Mouse (Mus musculus): Measurements from ENCODE around the gene Ms4a4b. TPM values are rescaled to one million over a fixed set of nuclear protein-coding genes. Genes with fewer than 3 reads are reported as not detected.
"Not testable (repeated sequence)": the region's sequence is repeated elsewhere in the genome, so short reads cannot be mapped to it uniquely, and the experiment has no call there.

Ms4a4b gene
- total and polyA plus RNA-seq, 3 experiments, result not detected

- Histone ChIP-seq H3K79me2 (ENCODE audit: control insufficient read depth, insufficient read depth, low read length, poor library complexity) (no peaks in the 10 kb centered on the region), H3K27ac (ENCODE audit: control insufficient read depth, low read depth, low read length) (no peak overlapping the region), H3K9ac (ENCODE audit: control insufficient read depth, low read depth, low read length, poor library complexity, severe bottlenecking) (no peak overlapping the region)
These were observed 3.9 kb downstream of the Ms4a4b start for GRCm38 (mm10) chr19:11447238-11447637.

GRCm38 (mm10) chr19:11459041-11459440, 15.7 kb downstream of the Ms4a4b start:
- H3K79me2 ChIP-seq (ENCODE audit: control insufficient read depth, insufficient read depth, low read length, poor library complexity); H3K4me1 ChIP-seq (ENCODE audit: control insufficient read depth in 1 of 2, insufficient read depth in 2 of 2, low read length in 2 of 2); H3K9ac ChIP-seq (ENCODE audit: control insufficient read depth, low read depth, low read length, poor library complexity, severe bottlenecking); H3K27ac ChIP-seq (ENCODE audit: control insufficient read depth, low read depth, low read length); DNase-seq (ENCODE audit: low read depth, low spot score); H3K27me3 ChIP-seq (ENCODE audit: control insufficient read depth in 1 of 2, insufficient read depth in 2 of 2, low read length in 2 of 2); H3K4me3 ChIP-seq (ENCODE audit: control insufficient read depth in 1 of 2, insufficient read depth in 1 of 2, low read depth in 2 of 2, low read length in 2 of 2); H3K36me3 ChIP-seq (ENCODE audit: control insufficient read depth in 1 of 2, insufficient read depth in 2 of 2, low read length in 2 of 2); H3K9me3 ChIP-seq (replicated peaks; ENCODE audit: insufficient read depth, low read length): not testable (repeated sequence)

More at GRCm38 (mm10) chr19:11447238-11447637, 3.9 kb downstream of the Ms4a4b start:
- Histone ChIP-seq H3K27me3 (ENCODE audit: control insufficient read depth in 1 of 2, insufficient read depth in 2 of 2, low read length in 2 of 2) (no peaks in the 10 kb centered on the region), H3K36me3 (ENCODE audit: control insufficient read depth in 1 of 2, insufficient read depth in 2 of 2, low read length in 2 of 2) (no peaks in the 10 kb centered on the region), H3K9me3 (replicated peaks; ENCODE audit: insufficient read depth, low read length) (no peaks in the 10 kb centered on the region), H3K4me1 (ENCODE audit: control insufficient read depth in 1 of 2, insufficient read depth in 2 of 2, low read length in 2 of 2) (no peaks in the 10 kb centered on the region), H3K4me3 (ENCODE audit: control insufficient read depth in 1 of 2, insufficient read depth in 1 of 2, low read depth in 2 of 2, low read length in 2 of 2) (no peak overlapping the region)
- no peak for TF ChIP-seq POLR2AphosphoS2 (IDR thresholded peaks at IDR 0.05; ENCODE audit: low read length)
- no peak for TF ChIP-seq JUND (IDR thresholded peaks at IDR 0.05; ENCODE audit: low read depth, low read length)
- TF ChIP-seq TBP (IDR thresholded peaks at IDR 0.05; ENCODE audit: low read depth, low read length), result no peak
- TF ChIP-seq POLR2A (IDR thresholded peaks at IDR 0.05; ENCODE audit: control insufficient read depth in 1 of 2, insufficient read depth in 1 of 2, low read depth in 1 of 2, low read length in 2 of 2, poor library complexity in 1 of 2), result no peak
- no peak for TF ChIP-seq NRF1 (IDR thresholded peaks at IDR 0.05; ENCODE audit: insufficient read depth, low read depth, low read length, poor library complexity, severe bottlenecking)
- no peak for TF ChIP-seq MEF2A (IDR thresholded peaks at IDR 0.05; ENCODE audit: extremely low read depth, insufficient replicate concordance, low read depth, low read length, poor library complexity, severe bottlenecking)
- TF ChIP-seq EP300 (IDR thresholded peaks at IDR 0.05; ENCODE audit: low read depth in 1 of 2, low read length in 2 of 2), result no peak
- no peak for TF ChIP-seq NELFE (IDR thresholded peaks at IDR 0.05; ENCODE audit: low read depth, low read length)
- no peak for TF ChIP-seq CHD1 (IDR thresholded peaks at IDR 0.05; ENCODE audit: low read depth, low read length)
- no peak for TF ChIP-seq ETS1 (IDR thresholded peaks at IDR 0.05; ENCODE audit: low read depth, low read length)
- TF ChIP-seq RCOR1 (IDR thresholded peaks at IDR 0.05; ENCODE audit: low read depth, low read length), result no peak
- TF ChIP-seq MAX (IDR thresholded peaks at IDR 0.05; ENCODE audit: low read length), result no peak
- no peak for TF ChIP-seq ZMIZ1 (IDR thresholded peaks at IDR 0.05; ENCODE audit: low read depth, low read length)
- TF ChIP-seq TCF12 (IDR thresholded peaks at IDR 0.05; ENCODE audit: low read depth, low read length), result no peak
- no peak for TF ChIP-seq MYC (IDR thresholded peaks at IDR 0.05; ENCODE audit: low read depth, low read length)
- no peak for TF ChIP-seq MXI1 (IDR thresholded peaks at IDR 0.05; ENCODE audit: low read depth, low read length)
- no peak for TF ChIP-seq MYB (IDR thresholded peaks at IDR 0.05; ENCODE audit: low read depth, low read length)
- TF ChIP-seq MAFK (IDR thresholded peaks at IDR 0.05; ENCODE audit: borderline replicate concordance, low read depth, low read length), result no peak
- TF ChIP-seq ZC3H11A (IDR thresholded peaks at IDR 0.05; ENCODE audit: low read depth, low read length), result no peak
- no peak for TF ChIP-seq SMC3 (IDR thresholded peaks at IDR 0.05; ENCODE audit: low read depth, low read length)
- no peak for DNase-seq (ENCODE audit: low read depth, low spot score)

- H3K36me3 ChIP-seq (ENCODE audit: control insufficient read depth in 1 of 2, insufficient read depth in 2 of 2, low read length in 2 of 2); H3K4me1 ChIP-seq (ENCODE audit: control insufficient read depth in 1 of 2, insufficient read depth in 2 of 2, low read length in 2 of 2); H3K79me2 ChIP-seq (ENCODE audit: control insufficient read depth, insufficient read depth, low read length, poor library complexity); H3K9ac ChIP-seq (ENCODE audit: control insufficient read depth, low read depth, low read length, poor library complexity, severe bottlenecking); H3K27me3 ChIP-seq (ENCODE audit: control insufficient read depth in 1 of 2, insufficient read depth in 2 of 2, low read length in 2 of 2); H3K9me3 ChIP-seq (replicated peaks; ENCODE audit: insufficient read depth, low read length); H3K4me3 ChIP-seq (ENCODE audit: control insufficient read depth in 1 of 2, insufficient read depth in 1 of 2, low read depth in 2 of 2, low read length in 2 of 2); DNase-seq (ENCODE audit: low read depth, low spot score); H3K27ac ChIP-seq (ENCODE audit: control insufficient read depth, low read depth, low read length): not testable (repeated sequence)
These were observed 21.4 kb downstream of the Ms4a4b start for GRCm38 (mm10) chr19:11464795-11465194.

Data from MEL (cell line).